Mouse (Mus musculus) midbrain, embryonic 14.5 days (tissue): ENCODE measurements at regions not wholly inside any gene's neighbourhood (a gene's known extent, or its start where the extent isn't known, plus 50 kb on each side); places are given as distances from the start of the nearest gene placed in this dataset.

Source experiments
- ATAC-seq: fragments of 200-750 bp; cut with Nextera tagmentation; 2 replicates; pipeline ENCODE4 v1.8.0; 2017; ENCODE audit warnings: moderate number of reproducible peaks, moderate library complexity; ENCODE audit not compliant: low FRiP score, low TSS enrichment
- DNase-seq: peaks from one replicate; pipeline ENCODE4 v3.0.0-alpha.2; 2015
- H3K27ac ChIP-seq: fragments of 300-500 bp; sonication (generic); replicated peaks from 2 replicates; pipeline ENCODE4 v1.5.1; 2014; ENCODE audit warnings: mild to moderate bottlenecking, low read depth, low read length, moderate library complexity
- H3K27me3 ChIP-seq: fragments of 300-500 bp; sonication (generic); 2 replicates; pipeline ENCODE4 v1.6.1; 2014; ENCODE audit warnings: low read length, control low read depth, mixed read lengths; ENCODE audit not compliant: control insufficient read depth, insufficient read depth
- H3K36me3 ChIP-seq: fragments of 300-500 bp; sonication (generic); 2 replicates; pipeline ENCODE4 v1.6.1; 2014; ENCODE audit warnings: low read length, control low read depth; ENCODE audit not compliant: control insufficient read depth, insufficient read depth
- H3K4me1 ChIP-seq: fragments of 300-500 bp; sonication (generic); 2 replicates; pipeline ENCODE4 v1.6.1; 2014; ENCODE audit warnings: mild to moderate bottlenecking, antibody characterized with exemption, low read length, control low read depth; ENCODE audit not compliant: control insufficient read depth, insufficient read depth
- H3K4me2 ChIP-seq: fragments of 300-500 bp; sonication (generic); 2 replicates; pipeline ENCODE4 v1.6.1; 2014; ENCODE audit warnings: mild to moderate bottlenecking, low read length, moderate library complexity
- H3K4me3 ChIP-seq: fragments of 300-500 bp; sonication (generic); replicated peaks from 2 replicates; pipeline ENCODE4 v1.5.1; 2014; ENCODE audit warnings: low read depth, low read length
- H3K9ac ChIP-seq: fragments of 300-500 bp; sonication (generic); replicated peaks from 2 replicates; pipeline ENCODE4 v1.6.1; 2014; ENCODE audit warnings: mild to moderate bottlenecking, low read length, moderate library complexity
- H3K9me3 ChIP-seq: fragments of 300-500 bp; sonication (generic); 2 replicates; pipeline ENCODE4 v1.6.1; 2016; ENCODE audit warnings: low read length, control low read depth, mixed read lengths; ENCODE audit not compliant: control insufficient read depth
- WGBS: fragments of 180-500 bp; shearing (Covaris S2); extraction: QIAGEN DNeasy Blood & Tissue Kit; methylation state at CpG from one replicate; pipeline ENCODE4 v1.1.7; 2014; 5-methylcytosine and 5-hydroxymethylcytosine counted together

DNA sequence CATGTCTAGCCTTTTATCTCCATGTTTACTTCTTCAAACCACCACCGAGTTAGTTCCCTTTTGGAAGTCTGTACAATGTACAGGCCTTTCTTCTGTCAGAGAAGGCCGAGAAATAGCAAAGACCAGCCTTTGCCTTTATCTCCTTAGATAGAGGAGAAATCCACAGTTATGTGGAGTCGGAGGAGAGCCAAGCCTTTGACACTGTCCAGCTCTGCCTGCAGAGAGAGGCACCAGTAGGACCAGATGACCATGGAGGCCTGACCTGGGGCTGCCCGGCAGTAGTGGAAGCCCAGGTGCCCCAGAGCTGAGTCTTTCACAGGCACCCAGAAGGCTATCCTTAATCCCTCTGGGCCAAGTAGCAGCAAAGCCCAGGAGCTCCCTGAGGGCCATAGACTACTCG, 84.5 kb downstream of the Cdc7 start:
- Histone ChIP-seq H3K4me2 (no peak overlapping the region), H3K4me3 (no peak overlapping the region), H3K27me3 (no peaks in the 10 kb centered on the region), H3K4me1 (no peaks in the 10 kb centered on the region), H3K9ac (no peak overlapping the region), H3K36me3 (no peaks in the 10 kb centered on the region), H3K9me3 (no peaks in the 10 kb centered on the region), H3K27ac (no peak overlapping the region)
- ATAC-seq (no peak), DNase-seq (no peak)
- 91% methylated on average over 5 of the region's 5 CpGs for WGBS

GRCm38 (mm10) chr5:107050076-107050475, 86.0 kb downstream of the Cdc7 start:
- DNase-seq (no peak), ATAC-seq (no peak)
- 66% methylated on average over 3 of the region's 3 CpGs for WGBS

DNA sequence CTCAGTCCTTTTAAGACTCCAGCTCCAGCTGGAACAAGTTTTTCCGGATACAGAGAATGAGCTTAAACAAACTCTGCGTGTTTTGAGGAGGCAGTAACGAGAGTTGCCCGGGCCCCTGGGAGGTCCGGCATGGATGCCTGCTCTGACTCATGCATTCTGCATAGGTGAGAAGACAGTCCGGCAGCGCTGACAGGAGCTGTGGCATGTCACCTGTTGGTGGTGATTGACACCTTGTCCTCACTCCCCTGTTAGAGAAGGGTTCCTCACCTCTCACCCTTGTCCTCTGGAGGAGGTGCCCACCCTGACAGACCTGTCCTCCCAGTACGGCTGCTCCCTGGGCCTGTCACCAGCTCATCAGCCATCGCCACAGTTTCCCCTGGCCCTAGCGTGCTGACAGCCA, 87.7 kb downstream of the Cdc7 start:
- H3K27me3 ChIP-seq = no peaks in the 10 kb centered on the region

More at GRCm38 (mm10) chr5:107050076-107050475, 86.0 kb downstream of the Cdc7 start:
- Histone ChIP-seq H3K36me3 (no peaks in the 10 kb centered on the region), H3K9ac (no peak overlapping the region), H3K4me2 (no peak overlapping the region), H3K27me3 (no peaks in the 10 kb centered on the region), H3K9me3 (no peaks in the 10 kb centered on the region), H3K4me3 (no peak overlapping the region), H3K27ac (no peak overlapping the region), H3K4me1 (peaks cover 2% of the 10 kb centered on the region)

GRCm38 (mm10) chr5:107054900-107055452, 90.9 kb downstream of the Cdc7 start:
- H3K27me3 ChIP-seq = no peaks in the 10 kb centered on the region

More for the DNA sequence above, 87.7 kb downstream of the Cdc7 start:
- Histone ChIP-seq H3K27ac (no peak overlapping the region), H3K9ac (no peak overlapping the region), H3K4me3 (no peak overlapping the region), H3K4me1 (peaks cover 8% of the 10 kb centered on the region), H3K9me3 (no peaks in the 10 kb centered on the region), H3K36me3 (no peaks in the 10 kb centered on the region), H3K4me2 (no peak overlapping the region)
- DNase-seq (no peak), ATAC-seq (no peak)
- WGBS = 86% methylated on average over 10 of the region's 10 CpGs

GRCm38 (mm10) chr5:107055455-107055854, 91.3 kb downstream of the Cdc7 start:
- Histone ChIP-seq H3K9ac (no peak overlapping the region), H3K9me3 (no peaks in the 10 kb centered on the region), H3K27me3 (no peaks in the 10 kb centered on the region), H3K4me3 (no peak overlapping the region), H3K4me2 (no peak overlapping the region), H3K4me1 (peaks cover 8% of the 10 kb centered on the region), H3K27ac (no peak overlapping the region), H3K36me3 (no peaks in the 10 kb centered on the region)
- ATAC-seq (peak; percentile 62), DNase-seq (peak; percentile 57)
- WGBS = 23% methylated on average over 3 of the region's 3 CpGs

More at GRCm38 (mm10) chr5:107054900-107055452, 90.9 kb downstream of the Cdc7 start:
- Histone ChIP-seq H3K36me3 (no peaks in the 10 kb centered on the region), H3K9ac (no peak overlapping the region), H3K9me3 (no peaks in the 10 kb centered on the region), H3K27ac (no peak overlapping the region), H3K4me2 (no peak overlapping the region), H3K4me1 (peaks cover 8% of the 10 kb centered on the region), H3K4me3 (no peak overlapping the region)
- no peak for DNase-seq
- 61% methylated on average over 6 of the region's 6 CpGs for WGBS
- no peak for ATAC-seq
